Mouse (Mus musculus): ENCODE measurements around the gene Rab44.

Gene Rab44

GRCm38 (mm10) chr17:29135066-29135465 is 21.1 kb downstream of the Rab44 start:
- no peak for DNase-seq (ENCODE audit: low spot score)

- no peak for DNase-seq (ENCODE audit: low spot score)
Measured at GRCm38 (mm10) chr17:29136236-29136635, 22.3 kb downstream of the Rab44 start.

GRCm38 (mm10) chr17:29137906-29138305 is 24.0 kb downstream of the Rab44 start:
- no peak for DNase-seq (ENCODE audit: low spot score)

GRCm38 (mm10) chr17:29141577-29141976 is 27.6 kb downstream of the Rab44 start:
- DNase-seq (ENCODE audit: low spot score), result no peak

- no peak for DNase-seq (ENCODE audit: low spot score)
Measured at GRCm38 (mm10) chr17:29143266-29143665, 29.3 kb downstream of the Rab44 start.

GRCm38 (mm10) chr17:29145101-29145500 is 31.2 kb downstream of the Rab44 start:
- no peak for DNase-seq (ENCODE audit: low spot score)

GRCm38 (mm10) chr17:29147273-29147672 is 33.3 kb downstream of the Rab44 start:
- DNase-seq (ENCODE audit: low spot score), result no peak

GRCm38 (mm10) chr17:29147773-29148172 is 33.8 kb downstream of the Rab44 start:
- no peak for DNase-seq (ENCODE audit: low spot score)

- no peak for DNase-seq (ENCODE audit: low spot score)
Measured at GRCm38 (mm10) chr17:29149766-29150165, 35.8 kb downstream of the Rab44 start.

GRCm38 (mm10) chr17:29152547-29152946 is 38.6 kb downstream of the Rab44 start:
- no peak for DNase-seq (ENCODE audit: low spot score)

- no peak for DNase-seq (ENCODE audit: low spot score)
Measured at GRCm38 (mm10) chr17:29154247-29154646, 40.3 kb downstream of the Rab44 start.

- peak; percentile 37 for DNase-seq (ENCODE audit: low spot score)
Measured at GRCm38 (mm10) chr17:29155355-29156135, 41.6 kb downstream of the Rab44 start.

- no peak for DNase-seq (ENCODE audit: low spot score)
Measured at GRCm38 (mm10) chr17:29156396-29156795, 42.5 kb downstream of the Rab44 start.

- no peak for DNase-seq (ENCODE audit: low spot score)
Measured at GRCm38 (mm10) chr17:29156866-29157265, 42.9 kb downstream of the Rab44 start.

- no peak for DNase-seq (ENCODE audit: low spot score)
Measured at GRCm38 (mm10) chr17:29158899-29159298, 45.0 kb downstream of the Rab44 start.

GRCm38 (mm10) chr17:29159320-29159719 is 45.4 kb downstream of the Rab44 start:
- no peak for DNase-seq (ENCODE audit: low spot score)

GRCm38 (mm10) chr17:29159743-29160455 is 46.0 kb downstream of the Rab44 start:
- DNase-seq (ENCODE audit: low spot score), result no peak

GRCm38 (mm10) chr17:29162334-29162733 is 48.4 kb downstream of the Rab44 start:
- no peak for DNase-seq (ENCODE audit: low spot score)

GRCm38 (mm10) chr17:29164469-29165111 is 50.6 kb downstream of the Rab44 start:
- DNase-seq (ENCODE audit: low spot score), result no peak

GRCm38 (mm10) chr17:29165452-29165851 is 51.5 kb downstream of the Rab44 start:
- DNase-seq (ENCODE audit: low spot score), result no peak

- no peak for DNase-seq (ENCODE audit: low spot score)
Measured at GRCm38 (mm10) chr17:29165967-29166578, 52.1 kb downstream of the Rab44 start.

- no peak for DNase-seq (ENCODE audit: low spot score)
Measured at GRCm38 (mm10) chr17:29167371-29167770, 53.4 kb downstream of the Rab44 start.

Data from embryo, embryonic 10 days (tissue).